Mouse (Mus musculus) megakaryocyte, embryonic 14.5 days (primary cell): ENCODE measurements around the gene Eif2b3.

Experiments used
- FLI1 ChIP-seq: IDR thresholded peaks from 2 replicates; pipeline ENCODE4 v1.6.1; 2012; ENCODE audit warnings: low read length, inconsistent platforms, mixed read lengths
- GATA1 ChIP-seq: IDR thresholded peaks from 3 replicates; pipeline ENCODE4 v1.6.1; 2012; ENCODE audit warnings: mixed read lengths, low read length, inconsistent platforms, borderline replicate concordance

GRCm38 (mm10) chr4:117131890-117132793 lies 112.9 kb downstream of the Eif2b3 start:
- no peak for TF ChIP-seq GATA1
- TF ChIP-seq FLI1 = no peak
